ENCODE assay signal across 33 mouse cellular contexts in genomic region chr14:12404052-12404451, GRCm38 (mm10). TPM values are rescaled to one million over a fixed set of nuclear protein-coding genes. Genes with fewer than 3 reads are reported as not detected.
DNase-seq lines count a peak whose midpoint lies in the region; ATAC-seq and TF ChIP-seq lines count a peak whose summit lies in the region.
"Had no signal": no experiment of that assay in that cellular context is flagged by ENCODE, and none has a peak within 500 bp of the region (broad histone marks: within the 10 kb centered on the region; RNA-seq: fewer than 3 reads in every experiment).

No protein-coding gene starts in this region.

- TF ChIP-seq POLR2A in bone marrow macrophage, adult 2 months (IDR thresholded peaks at IDR 0.05; ENCODE audit: borderline replicate concordance, low read depth, low read length): no peak

- no peak overlapping the region for H3K27ac ChIP-seq in forebrain, embryonic 16.5 days (ENCODE audit: low read length)
- no peak overlapping the region for H3K27ac ChIP-seq in forebrain, embryonic 12.5 days
- H3K27ac ChIP-seq in layer of hippocampus, adult 2 months: 0 out of 2 replicates have a peak overlapping the region, but pooled peaks have one; percentile 24
- peak overlapping the region; percentile 72 for H3K27ac ChIP-seq in bone marrow macrophage, adult 2 months (ENCODE audit: insufficient read depth, low read depth, low read length)
- H3K27ac ChIP-seq: forebrain, embryonic 10.5 days; gastrocnemius, adult 2 months; heart, adult 2 months; heart, embryonic 10.5 days; heart, embryonic 13.5 days; hindbrain, embryonic 13.5 days had no signal

- TF ChIP-seq CTCF in layer of hippocampus, adult 2 months (conservative IDR thresholded peaks at IDR 0.05): no peak
- no peak for TF ChIP-seq CTCF in bone marrow macrophage, adult 2 months (IDR thresholded peaks at IDR 0.05; ENCODE audit: low read depth, low read length)

- no peak overlapping the region for H3K4me2 ChIP-seq in forebrain, embryonic 16.5 days (ENCODE audit: low read length)
- H3K4me2 ChIP-seq in forebrain, embryonic 12.5 days: no peak overlapping the region
- H3K4me2 ChIP-seq: heart, embryonic 13.5 days; hindbrain, embryonic 13.5 days had no signal

- H3K4me1 ChIP-seq in forebrain, embryonic 16.5 days (replicated peaks; ENCODE audit: control insufficient read depth, insufficient read depth, low read length): 0 out of 2 replicates have a peak, but pooled peaks cover 2% of the 10 kb centered on the region
- no peaks in the 10 kb centered on the region for H3K4me1 ChIP-seq in forebrain, embryonic 12.5 days
- H3K4me1 ChIP-seq in bone marrow macrophage, adult 2 months (ENCODE audit: control insufficient read depth, insufficient read depth, low read length): peaks cover 20% of the 10 kb centered on the region
- H3K4me1 ChIP-seq: heart, embryonic 10.5 days; heart, embryonic 13.5 days; hindbrain, embryonic 13.5 days had no signal

- no peak overlapping the region for H3K9ac ChIP-seq in forebrain, embryonic 16.5 days (replicated peaks; ENCODE audit: low read depth, low read length)
- no peak overlapping the region for H3K9ac ChIP-seq in forebrain, embryonic 12.5 days
- H3K9ac ChIP-seq: forebrain, postnatal 0 days; heart, embryonic 13.5 days; hindbrain, embryonic 13.5 days had no signal

- 56% methylated on average over 3 of the region's 3 CpGs for WGBS in forebrain, embryonic 16.5 days
- 74% methylated on average over 3 of the region's 3 CpGs for WGBS in forebrain, embryonic 12.5 days

- H3K27me3 ChIP-seq in forebrain, embryonic 16.5 days (replicated peaks; ENCODE audit: control insufficient read depth, insufficient read depth, low read length): 0 out of 2 replicates have a peak, but pooled peaks cover 3% of the 10 kb centered on the region
- peaks cover 31% of the 10 kb centered on the region for H3K27me3 ChIP-seq in forebrain, embryonic 12.5 days

- no peaks in the 10 kb centered on the region for H3K36me3 ChIP-seq in forebrain, embryonic 16.5 days (ENCODE audit: control insufficient read depth, insufficient read depth)
- no peaks in the 10 kb centered on the region for H3K36me3 ChIP-seq in forebrain, embryonic 12.5 days (replicated peaks)
- H3K36me3 ChIP-seq: forebrain, embryonic 10.5 days; G1E; heart, embryonic 10.5 days; heart, embryonic 13.5 days had no signal

- no peak overlapping the region for H3K4me3 ChIP-seq in forebrain, embryonic 16.5 days (replicated peaks; ENCODE audit: low read length)
- H3K4me3 ChIP-seq in forebrain, embryonic 12.5 days (replicated peaks): no peak overlapping the region
- no peak overlapping the region for H3K4me3 ChIP-seq in layer of hippocampus, adult 2 months
- no peak overlapping the region for H3K4me3 ChIP-seq in bone marrow macrophage, adult 2 months (ENCODE audit: insufficient read depth, low read length)
- H3K4me3 ChIP-seq: forebrain, embryonic 10.5 days; gastrocnemius, adult 2 months; heart, adult 2 months; heart, embryonic 10.5 days; heart, embryonic 13.5 days; hindbrain, embryonic 13.5 days had no signal

- H3K9me3 ChIP-seq in forebrain, embryonic 16.5 days (ENCODE audit: control insufficient read depth, low read length): no peaks in the 10 kb centered on the region
- H3K9me3 ChIP-seq in forebrain, embryonic 12.5 days: no peaks in the 10 kb centered on the region
- H3K9me3 ChIP-seq: forebrain, embryonic 10.5 days; G1E; heart, embryonic 10.5 days; heart, embryonic 13.5 days; hindbrain, embryonic 13.5 days had no signal

- DNase-seq in layer of hippocampus, adult 2 months (ENCODE audit: low spot score in 2 of 2): no peak
- DNase-seq in layer of hippocampus, adult 8-10 months (ENCODE audit: low spot score in 2 of 2): no peak
- DNase-seq in cerebellum, adult 9-10 months: no peak
- no peak for DNase-seq in cerebellum, postnatal 10 days
- DNase-seq: adrenal gland, postnatal 10 days; adrenal gland, postnatal 36 days; cerebellum, adult 11 months; cerebellum, adult 2 months; cerebellum, postnatal 14 days; forebrain, postnatal 0 days; gastrocnemius, adult 2 months; gastrocnemius, postnatal 14 days; heart, adult 2 months; kidney, adult 18-20 months; kidney, adult 9 months had no signal

- 0 out of 2 replicates have a peak, but pooled peaks have one; percentile 21 for ATAC-seq in forebrain, embryonic 16.5 days
- ATAC-seq in forebrain, embryonic 12.5 days (ENCODE audit: low FRiP score): no peak
- ATAC-seq: hindbrain, embryonic 16.5 days; inflammation-experienced regulatory T-cells, adult 6 months; intestine, embryonic 16.5 days; Patski had no signal

RNA-seq across cellular contexts. Expression of gene Fezf2, which starts 56.1 kb away (rescaled TPM):
- 85.1 and 93.0 TPM in 2 replicates for polyA plus RNA-seq in forebrain, embryonic 16.5 days (2015; fragmentation: Nextera tagmentation; extraction: Ambion mirVana)
- 46.8 and 52.6 TPM in 2 replicates for polyA plus RNA-seq in forebrain, embryonic 12.5 days (2016; fragmentation: Nextera tagmentation; extraction: Ambion mirVana)
- total RNA-seq in layer of hippocampus, adult 2 months (2021): 10 to 100 TPM; 40.4 to 46.2 TPM
- total RNA-seq in layer of hippocampus, adult 8-10 months (2022): 10 to 100 TPM; 36.7 to 51.9 (median 45.3) TPM
- not detected in 2 replicates for polyA plus RNA-seq in bone marrow macrophage, adult 2 months (2012; ENCODE audit: insufficient read depth, insufficient read length, missing spikeins)
- total RNA-seq: adrenal gland, adult 18-20 months; adrenal gland, postnatal 10 days; adrenal gland, postnatal 36 days; common myeloid progenitor, adult 5-6 weeks; gastrocnemius, adult 2 months; gastrocnemius, postnatal 14 days; gastrocnemius, postnatal 4 days; heart, adult 2 months; heart, postnatal 25 days; hematopoietic stem cell, adult 5-6 weeks had no signal
- polyA plus RNA-seq: cerebellum, adult 2 months; embryonic facial prominence, embryonic 14.5 days; G1E; heart, adult 2 months; heart, embryonic 10.5 days; inflammation-experienced regulatory T-cells, adult 6 months; intestine, embryonic 16.5 days; Patski had no signal

Comparison
In these comparisons a context has a peak if more than half of its experiments do, and no peak if none do; other contexts are left out.
1. H3K27ac ChIP-seq: peak in layer of hippocampus, adult 2 months (single experiment) and bone marrow macrophage, adult 2 months (single experiment); none in forebrain, embryonic 16.5 days (single experiment) and forebrain, embryonic 12.5 days (single experiment).
2. RNA of gene Fezf2, which starts 56.1 kb away (polyA plus RNA-seq): 85.1 to 93.0 TPM in forebrain, embryonic 16.5 days and 46.8 to 52.6 TPM in forebrain, embryonic 12.5 days; not detected in bone marrow macrophage, adult 2 months; every median in the first group is over 10 times any median in the second.